Mouse (Mus musculus) midbrain, embryonic 14.5 days (tissue): ENCODE results near the gene Lrig2. TPM values are rescaled to one million over a fixed set of nuclear protein-coding genes. Genes with fewer than 3 reads are reported as not detected.

Experiments used
- ATAC-seq: fragments of 200-750 bp; cut with Nextera tagmentation; 2 replicates; pipeline ENCODE4 v1.8.0; 2017; ENCODE audit warnings: moderate number of reproducible peaks, moderate library complexity; ENCODE audit not compliant: low FRiP score, low TSS enrichment
- DNase-seq: peaks from one replicate; pipeline ENCODE4 v3.0.0-alpha.2; 2015
- H3K27ac ChIP-seq: fragments of 300-500 bp; sonication (generic); replicated peaks from 2 replicates; pipeline ENCODE4 v1.5.1; 2014; ENCODE audit warnings: mild to moderate bottlenecking, low read depth, low read length, moderate library complexity
- H3K27me3 ChIP-seq: fragments of 300-500 bp; sonication (generic); 2 replicates; pipeline ENCODE4 v1.6.1; 2014; ENCODE audit warnings: low read length, control low read depth, mixed read lengths; ENCODE audit not compliant: control insufficient read depth, insufficient read depth
- H3K36me3 ChIP-seq: fragments of 300-500 bp; sonication (generic); 2 replicates; pipeline ENCODE4 v1.6.1; 2014; ENCODE audit warnings: low read length, control low read depth; ENCODE audit not compliant: control insufficient read depth, insufficient read depth
- H3K4me1 ChIP-seq: fragments of 300-500 bp; sonication (generic); 2 replicates; pipeline ENCODE4 v1.6.1; 2014; ENCODE audit warnings: mild to moderate bottlenecking, antibody characterized with exemption, low read length, control low read depth; ENCODE audit not compliant: control insufficient read depth, insufficient read depth
- H3K4me2 ChIP-seq: fragments of 300-500 bp; sonication (generic); 2 replicates; pipeline ENCODE4 v1.6.1; 2014; ENCODE audit warnings: mild to moderate bottlenecking, low read length, moderate library complexity
- H3K4me3 ChIP-seq: fragments of 300-500 bp; sonication (generic); replicated peaks from 2 replicates; pipeline ENCODE4 v1.5.1; 2014; ENCODE audit warnings: low read depth, low read length
- H3K9ac ChIP-seq: fragments of 300-500 bp; sonication (generic); replicated peaks from 2 replicates; pipeline ENCODE4 v1.6.1; 2014; ENCODE audit warnings: mild to moderate bottlenecking, low read length, moderate library complexity
- H3K9me3 ChIP-seq: fragments of 300-500 bp; sonication (generic); 2 replicates; pipeline ENCODE4 v1.6.1; 2016; ENCODE audit warnings: low read length, control low read depth, mixed read lengths; ENCODE audit not compliant: control insufficient read depth
- WGBS: fragments of 180-500 bp; shearing (Covaris S2); extraction: QIAGEN DNeasy Blood & Tissue Kit; methylation state at CpG from one replicate; pipeline ENCODE4 v1.1.7; 2014; 5-methylcytosine and 5-hydroxymethylcytosine counted together
- polyA plus RNA-seq: library from polyadenylated mRNA; unstranded; fragments of >200 nt; fragmentation: Nextera tagmentation; extraction: Ambion mirVana; gene quantifications from 2 replicates; pipeline ENCODE4 v1.2.1, GENCODE M21; 2014

Lrig2 gene
- polyA plus RNA-seq, 1 experiment from 2014 or later, result 44.8 TPM

DNA sequence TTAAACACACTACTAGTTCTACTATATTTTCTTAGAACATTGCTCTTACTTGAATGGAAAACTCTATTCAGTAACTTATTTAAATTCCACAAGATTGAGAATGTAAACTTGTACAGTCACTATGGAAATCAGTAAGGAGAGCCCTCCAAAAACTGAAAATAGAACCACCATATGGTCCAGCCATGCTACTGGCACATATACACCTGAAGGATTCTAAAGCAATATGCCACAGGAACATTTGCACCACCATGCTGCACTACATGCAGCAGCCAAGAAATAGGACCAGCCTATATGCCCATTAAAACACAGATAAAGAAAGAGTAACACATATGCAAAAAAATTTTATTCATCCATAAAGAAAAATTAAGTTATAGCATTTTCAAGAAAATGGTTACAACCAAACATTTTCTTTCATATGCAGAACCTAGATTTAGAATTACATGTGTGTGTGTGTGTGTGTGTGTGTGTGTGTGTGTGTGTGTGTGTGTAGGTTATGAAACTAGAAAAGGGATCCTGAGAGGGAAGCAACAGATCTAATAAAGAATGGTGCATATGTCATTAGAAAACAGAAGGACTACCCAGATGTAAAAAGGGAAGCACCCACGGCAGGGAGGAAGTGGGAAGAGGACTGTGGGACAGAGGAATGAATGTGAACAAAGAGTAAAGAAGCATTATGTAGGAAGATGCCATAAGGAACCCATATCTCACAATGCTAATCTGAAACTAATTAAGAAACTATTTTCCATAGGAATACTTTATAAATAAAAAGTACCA lies 30.6 kb downstream of the Lrig2 start:
- WGBS, result 82% methylated on average over 1 of the region's 1 CpGs
- H3K4me2 ChIP-seq, result no peak overlapping the region
- ATAC-seq, result no peak
- H3K27ac ChIP-seq, result no peak overlapping the region
- no peak overlapping the region for H3K9ac ChIP-seq
- no peak for DNase-seq
- H3K4me1 ChIP-seq, result no peaks in the 10 kb centered on the region
- no peaks in the 10 kb centered on the region for H3K27me3 ChIP-seq
- H3K9me3 ChIP-seq, result no peaks in the 10 kb centered on the region
- H3K36me3 ChIP-seq, result peaks cover 53% of the 10 kb centered on the region
- H3K4me3 ChIP-seq, result no peak overlapping the region

DNA sequence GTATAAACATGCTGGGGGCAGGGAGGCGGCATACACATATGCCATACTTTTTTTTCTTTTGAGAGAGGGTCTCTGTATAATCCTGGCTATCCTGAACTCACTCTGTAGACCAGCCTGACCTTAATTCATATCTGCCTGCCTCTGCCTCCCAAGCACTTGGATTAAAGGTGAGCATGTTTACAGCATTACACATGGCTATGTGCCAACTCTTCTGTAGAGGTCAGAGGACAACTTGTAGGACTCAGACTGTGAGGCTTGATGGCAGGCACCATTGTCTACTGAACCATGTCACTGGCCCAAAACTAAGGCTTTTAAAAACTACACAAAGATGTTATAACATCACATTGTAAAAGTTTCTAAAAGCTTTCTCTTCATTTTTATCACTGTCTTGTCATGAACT lies 33.7 kb downstream of the Lrig2 start:
- no peak overlapping the region for H3K9ac ChIP-seq
- DNase-seq (no peak), ATAC-seq (no peak)
- no peak overlapping the region for H3K27ac ChIP-seq
- H3K4me3 ChIP-seq, result no peak overlapping the region
- no peaks in the 10 kb centered on the region for H3K9me3 ChIP-seq
- WGBS, result 100% methylated on average over 1 of the region's 1 CpGs
- H3K4me1 ChIP-seq, result no peaks in the 10 kb centered on the region
- peaks cover 63% of the 10 kb centered on the region for H3K36me3 ChIP-seq
- no peak overlapping the region for H3K4me2 ChIP-seq
- H3K27me3 ChIP-seq, result no peaks in the 10 kb centered on the region

DNA sequence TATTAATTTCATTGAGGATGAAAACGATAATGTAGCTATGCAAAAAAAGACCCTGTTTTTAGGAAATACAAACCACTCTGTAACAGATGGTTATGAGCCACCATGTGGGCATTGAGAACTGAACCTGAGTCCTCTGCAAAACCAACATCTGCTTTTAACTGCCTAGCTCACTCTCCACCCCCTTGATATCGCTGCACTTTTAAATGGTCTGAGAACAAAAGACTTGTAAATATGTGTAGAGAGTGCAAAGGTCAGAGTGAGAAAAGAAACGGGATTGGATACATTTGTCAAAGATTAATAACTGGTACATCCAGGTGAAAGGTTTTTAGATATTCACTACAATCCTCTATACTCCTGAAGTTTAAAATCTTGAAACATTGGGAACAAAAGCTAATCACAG lies 42.3 kb downstream of the Lrig2 start:
- Histone ChIP-seq H3K27ac (no peak overlapping the region), H3K4me2 (no peak overlapping the region)

GRCm38 (mm10) chr3:104461226-104461625 lies 50.5 kb downstream of the Lrig2 start:
- H3K36me3 ChIP-seq, result peaks cover 96% of the 10 kb centered on the region
- no peak overlapping the region for H3K27ac ChIP-seq
- H3K4me3 ChIP-seq, result no peak overlapping the region
- ATAC-seq (no peak), DNase-seq (no peak)
- H3K4me1 ChIP-seq, result no peaks in the 10 kb centered on the region
- no peaks in the 10 kb centered on the region for H3K9me3 ChIP-seq
- H3K9ac ChIP-seq, result no peak overlapping the region
- H3K27me3 ChIP-seq, result no peaks in the 10 kb centered on the region
- WGBS, result 82% methylated on average over 2 of the region's 2 CpGs
- H3K4me2 ChIP-seq, result no peak overlapping the region

More for the DNA sequence above, 42.3 kb downstream of the Lrig2 start:
- no peak for DNase-seq
- H3K9ac ChIP-seq, result no peak overlapping the region
- H3K4me1 ChIP-seq, result no peaks in the 10 kb centered on the region
- peaks cover 43% of the 10 kb centered on the region for H3K36me3 ChIP-seq
- no peaks in the 10 kb centered on the region for H3K27me3 ChIP-seq
- no peak overlapping the region for H3K4me3 ChIP-seq
- WGBS, result 72% methylated on average over 3 of the region's 3 CpGs
- no peaks in the 10 kb centered on the region for H3K9me3 ChIP-seq
- ATAC-seq, result no peak

DNA sequence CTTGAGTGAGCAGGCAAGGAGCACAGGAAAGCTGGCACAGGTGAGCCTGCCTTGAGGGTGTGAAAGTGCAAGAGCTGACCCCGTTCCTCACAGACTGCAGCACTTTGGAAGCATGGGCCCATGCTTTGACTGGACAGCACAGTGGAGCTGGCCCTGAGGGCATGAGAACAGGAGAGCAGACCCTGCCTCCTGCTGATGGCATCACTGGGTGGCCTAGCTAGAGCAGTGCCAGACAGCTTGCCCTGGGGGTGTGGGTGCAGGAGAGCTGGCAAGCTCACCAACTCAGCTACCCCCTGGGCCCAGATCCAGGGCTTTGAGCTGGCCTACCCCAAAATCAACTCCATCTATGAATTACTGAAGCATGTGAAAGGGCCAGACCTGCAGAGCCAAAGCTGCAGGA lies 53.1 kb downstream of the Lrig2 start:
- no peak for ATAC-seq
- no peak overlapping the region for H3K9ac ChIP-seq
- H3K4me2 ChIP-seq, result no peak overlapping the region
- H3K9me3 ChIP-seq, result no peaks in the 10 kb centered on the region
- WGBS, result 97% methylated on average over 1 of the region's 1 CpGs
- no peak overlapping the region for H3K4me3 ChIP-seq
- peaks cover 87% of the 10 kb centered on the region for H3K36me3 ChIP-seq
- no peak overlapping the region for H3K27ac ChIP-seq
- H3K27me3 ChIP-seq, result no peaks in the 10 kb centered on the region
- no peaks in the 10 kb centered on the region for H3K4me1 ChIP-seq
- DNase-seq, result no peak

DNA sequence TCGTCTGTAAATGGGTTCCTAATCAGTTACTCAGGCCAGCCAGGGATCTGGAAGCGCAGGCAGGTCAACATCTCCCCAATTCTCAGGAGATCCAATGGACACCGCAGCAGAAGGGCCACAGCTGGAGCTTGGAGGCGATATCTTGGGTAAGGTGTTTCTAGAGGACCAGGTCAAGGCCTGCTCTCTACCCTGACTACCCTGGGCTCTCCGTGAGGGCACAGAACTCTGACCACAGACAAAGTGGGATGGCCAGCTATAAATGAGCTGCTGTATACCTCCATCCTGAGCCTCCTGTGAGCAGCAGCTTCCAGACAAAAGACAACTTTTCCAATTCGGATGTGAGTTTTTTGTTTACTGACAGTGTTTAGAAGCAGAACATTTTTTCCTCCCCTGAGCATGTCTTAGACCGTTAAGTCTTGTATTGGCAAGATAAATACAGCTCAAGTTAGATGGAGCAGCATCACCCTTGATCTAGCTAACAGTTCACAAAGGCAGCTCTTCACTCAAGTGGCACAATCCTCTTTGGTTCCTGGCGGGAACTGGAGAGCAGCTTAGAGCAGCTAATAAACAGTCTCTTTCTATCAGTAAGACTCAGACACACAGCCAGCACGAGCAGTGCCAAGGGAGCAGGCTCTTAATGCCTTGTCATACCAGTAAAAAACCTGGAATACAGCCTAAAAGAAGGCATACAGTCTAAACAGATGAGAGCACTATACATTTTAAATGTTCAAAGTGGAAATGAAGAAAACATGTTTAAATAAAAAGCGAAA lies 56.0 kb downstream of the Lrig2 start:
- 80% methylated on average over 10 of the region's 10 CpGs for WGBS
- Histone ChIP-seq H3K9ac (no peak overlapping the region), H3K27me3 (no peaks in the 10 kb centered on the region), H3K4me3 (no peak overlapping the region), H3K9me3 (no peaks in the 10 kb centered on the region), H3K4me1 (no peaks in the 10 kb centered on the region), H3K4me2 (no peak overlapping the region), H3K27ac (no peak overlapping the region), H3K36me3 (peaks cover 58% of the 10 kb centered on the region)
- DNase-seq (peak; percentile 20), ATAC-seq (no peak)

GRCm38 (mm10) chr3:104447240-104447639 lies 64.5 kb downstream of the Lrig2 start:
- Histone ChIP-seq H3K36me3 (no peaks in the 10 kb centered on the region), H3K27me3 (no peaks in the 10 kb centered on the region), H3K27ac (no peak overlapping the region), H3K9ac (no peak overlapping the region), H3K4me1 (0 out of 2 replicates have a peak, but pooled peaks cover 1% of the 10 kb centered on the region), H3K9me3 (no peaks in the 10 kb centered on the region), H3K4me3 (no peak overlapping the region), H3K4me2 (no peak overlapping the region)
- ATAC-seq, result no peak
- no peak for DNase-seq
- WGBS, result 69% methylated on average over 2 of the region's 2 CpGs

DNA sequence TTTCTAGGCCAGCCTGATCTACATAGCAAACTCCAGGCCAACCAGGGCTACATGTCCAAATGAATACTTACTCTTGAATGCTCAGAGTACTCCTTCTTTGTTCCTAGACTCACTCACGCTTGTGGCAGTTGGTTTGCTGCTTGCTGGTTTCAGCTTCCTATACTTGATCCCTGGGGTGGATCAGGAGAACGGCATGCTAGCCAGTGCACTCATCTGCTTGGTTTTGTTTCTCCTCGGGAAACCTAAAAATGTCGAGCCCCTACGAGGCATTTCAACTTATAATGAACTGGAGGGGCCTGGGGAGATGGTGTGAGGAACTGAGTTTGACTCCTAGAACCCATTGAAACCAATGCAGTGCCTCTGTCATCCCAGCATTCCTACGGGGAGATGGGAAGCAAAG lies 65.0 kb downstream of the Lrig2 start:
- DNase-seq, result no peak
- no peak overlapping the region for H3K27ac ChIP-seq
- ATAC-seq, result no peak
- no peak overlapping the region for H3K9ac ChIP-seq
- H3K36me3 ChIP-seq, result no peaks in the 10 kb centered on the region
- 0 out of 2 replicates have a peak, but pooled peaks cover 3% of the 10 kb centered on the region for H3K4me1 ChIP-seq
- H3K27me3 ChIP-seq, result no peaks in the 10 kb centered on the region
- H3K4me3 ChIP-seq, result no peak overlapping the region
- 78% methylated on average over 6 of the region's 6 CpGs for WGBS
- no peak overlapping the region for H3K4me2 ChIP-seq
- H3K9me3 ChIP-seq, result no peaks in the 10 kb centered on the region

- Histone ChIP-seq H3K4me3 (no peak overlapping the region), H3K4me2 (no peak overlapping the region)
Observed at GRCm38 (mm10) chr3:104445576-104445975, 66.1 kb downstream of the Lrig2 start.

More at GRCm38 (mm10) chr3:104445576-104445975, 66.1 kb downstream of the Lrig2 start:
- ATAC-seq, result no peak
- WGBS, result 68% methylated on average over 6 of the region's 6 CpGs
- H3K27ac ChIP-seq, result no peak overlapping the region
- H3K27me3 ChIP-seq, result no peaks in the 10 kb centered on the region
- H3K36me3 ChIP-seq, result no peaks in the 10 kb centered on the region
- H3K4me1 ChIP-seq, result 0 out of 2 replicates have a peak, but pooled peaks cover 3% of the 10 kb centered on the region
- H3K9ac ChIP-seq, result no peak overlapping the region
- DNase-seq, result no peak
- no peaks in the 10 kb centered on the region for H3K9me3 ChIP-seq
